In the genomic region with DNA sequence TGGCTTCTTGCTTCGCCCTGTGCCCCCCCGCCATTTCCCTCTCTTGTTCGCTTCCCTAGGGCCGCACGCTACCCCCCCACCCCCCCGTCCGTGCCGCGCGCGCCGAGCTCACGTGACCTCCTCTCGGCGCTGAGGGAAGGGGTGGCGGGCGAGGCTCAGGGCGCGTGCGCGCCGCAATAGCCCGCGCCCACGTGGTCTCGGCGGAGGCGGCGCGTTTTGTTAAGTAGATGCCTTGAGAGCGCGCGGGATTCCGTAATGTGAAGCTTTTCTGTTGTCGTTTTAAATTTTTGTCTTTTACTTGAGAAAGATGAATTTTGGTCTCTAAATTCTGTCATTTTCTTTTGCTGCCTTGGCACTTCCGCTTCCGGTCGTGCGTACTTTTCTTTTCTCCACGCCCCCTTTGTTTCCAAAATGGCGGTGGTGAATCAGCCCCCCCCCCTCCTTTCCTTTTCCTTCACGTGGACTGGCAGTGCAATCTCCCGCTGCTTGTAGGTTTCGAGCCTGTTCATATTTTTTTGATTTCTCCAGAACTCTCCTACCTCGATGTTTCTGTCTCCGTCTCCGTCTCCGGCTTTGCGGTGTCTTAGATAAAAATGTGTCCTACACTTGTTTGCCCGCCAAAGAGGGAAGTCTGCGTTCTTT, we compare ENCODE assay signal across 9 mouse cellular contexts. TPM values are rescaled to one million over a fixed set of nuclear protein-coding genes. Genes with fewer than 3 reads are reported as not detected.
DNase-seq lines count a peak whose midpoint lies in the region; TF ChIP-seq lines count a peak whose summit lies in the region.
"Had no signal": no experiment of that assay in that cellular context is flagged by ENCODE, and none has a peak within 500 bp of the region (broad histone marks: within the 10 kb centered on the region; RNA-seq: fewer than 3 reads in every experiment).

No protein-coding gene starts in this region.

- no peak for TF ChIP-seq CTCF in embryonic fibroblast, embryonic 13.5 days (IDR thresholded peaks at IDR 0.05; ENCODE audit: borderline replicate concordance, insufficient read depth, low read length)
- no peak for TF ChIP-seq CTCF in lung, adult 2 months (IDR thresholded peaks at IDR 0.05; ENCODE audit: insufficient read depth, low read length)
- TF ChIP-seq CTCF in olfactory bulb, adult 2 months (IDR thresholded peaks at IDR 0.05; ENCODE audit: insufficient read depth, low read depth, low read length): no peak

- H3K4me1 ChIP-seq in embryonic fibroblast, embryonic 13.5 days (ENCODE audit: control insufficient read depth, insufficient read depth, low read length): 0 out of 2 replicates have a peak, but pooled peaks cover 2% of the 10 kb centered on the region
- H3K4me1 ChIP-seq in lung, adult 2 months (ENCODE audit: control insufficient read depth, insufficient read depth, low read length): peaks cover 4% of the 10 kb centered on the region
- H3K4me1 ChIP-seq in olfactory bulb, adult 2 months (ENCODE audit: control insufficient read depth, insufficient read depth, low read length): peaks cover 29% of the 10 kb centered on the region

- peak; percentile 56 for DNase-seq in ovary, postnatal 14 days (ENCODE audit: low spot score)
- no peak for DNase-seq in ovary, adult 18-20 months (ENCODE audit: low spot score)
- DNase-seq in Muller cell, postnatal 12 days (ENCODE audit: inconsistent ontology term): peak; percentile 80
- DNase-seq in hindlimb bud, embryonic 11.5 days (ENCODE audit: extremely low spot score, low read depth, low spot score): peak; percentile 82
- no peak for DNase-seq in lung, adult 2 months
- DNase-seq in layer of hippocampus, postnatal 10 days (ENCODE audit: low spot score in 2 of 2): no peak

- H3K27ac ChIP-seq in embryonic fibroblast, embryonic 13.5 days (ENCODE audit: insufficient read depth, low read length): peak overlapping the region; percentile 95
- peak overlapping the region; percentile 42; the same call in 1 of the 2 replicates for H3K27ac ChIP-seq in olfactory bulb, adult 2 months (ENCODE audit: insufficient read depth, low read depth, low read length)

- under 1% methylated on average over 50 of the region's 51 CpGs for WGBS in lung, adult 2 months
- WGBS in olfactory bulb, adult 2 months: under 1% methylated on average over 51 of the region's 51 CpGs

- H3K4me3 ChIP-seq in embryonic fibroblast, embryonic 13.5 days (ENCODE audit: insufficient read depth, low read length): peak overlapping the region; percentile 96
- peak overlapping the region; percentile 88 for H3K4me3 ChIP-seq in lung, adult 2 months (replicated peaks; ENCODE audit: extremely low read depth, low read depth, low read length)
- peak overlapping the region; percentile 63 for H3K4me3 ChIP-seq in olfactory bulb, adult 2 months (ENCODE audit: insufficient read depth, low read depth, low read length)

- 0 out of 2 replicates have a peak, but pooled peaks have one; percentile 37 for TF ChIP-seq POLR2A in embryonic fibroblast, embryonic 13.5 days (IDR thresholded peaks at IDR 0.05; ENCODE audit: low read depth, low read length)
- no peak for TF ChIP-seq POLR2A in lung, adult 2 months (IDR thresholded peaks at IDR 0.05; ENCODE audit: borderline replicate concordance, extremely low read depth, low read depth, low read length)
- TF ChIP-seq POLR2A in olfactory bulb, adult 2 months (IDR thresholded peaks at IDR 0.05; ENCODE audit: insufficient read depth, low read depth, low read length): no peak

RNA-seq across cellular contexts. Expression of gene U2af2, which starts 0.5 kb away (rescaled TPM):
- polyA plus RNA-seq in embryonic fibroblast, embryonic 13.5 days (2011; ENCODE audit: insufficient read length, low read depth, missing spikeins): 193 and 210 TPM in 2 replicates
- 145 and 189 TPM in 2 replicates for polyA plus RNA-seq in lung, adult 2 months (2012; rRNA removed)
- polyA plus RNA-seq in olfactory bulb, adult 2 months (2012; ENCODE audit: insufficient read depth, insufficient read length, low replicate concordance, missing spikeins): 837 TPM in 1 of 2 replicates, not detected in the other
- total RNA-seq in layer of hippocampus, postnatal 10 days (2021): 100 to 1,000 TPM; 174 to 184 TPM

RNA-seq across cellular contexts. Expression of gene Zfp580, which starts 11.1 kb away (rescaled TPM):
- polyA plus RNA-seq in embryonic fibroblast, embryonic 13.5 days (2011; ENCODE audit: insufficient read length, low read depth, missing spikeins): 11.8 and 18.1 TPM in 2 replicates
- polyA plus RNA-seq in lung, adult 2 months (2012; rRNA removed): 36.0 and 37.9 TPM in 2 replicates
- not detected in 2 replicates for polyA plus RNA-seq in olfactory bulb, adult 2 months (2012; ENCODE audit: insufficient read depth, insufficient read length, low replicate concordance, missing spikeins)
- total RNA-seq in layer of hippocampus, postnatal 10 days (2021): 10 to 100 TPM; 74.9 to 80.4 TPM

RNA-seq across cellular contexts. Expression of gene Epn1, which starts 17.6 kb away (rescaled TPM):
- polyA plus RNA-seq in embryonic fibroblast, embryonic 13.5 days (2011; ENCODE audit: insufficient read length, low read depth, missing spikeins): 66.2 and 69.3 TPM in 2 replicates
- polyA plus RNA-seq in lung, adult 2 months (2012; rRNA removed): 151 and 160 TPM in 2 replicates
- polyA plus RNA-seq in olfactory bulb, adult 2 months (2012; ENCODE audit: insufficient read depth, insufficient read length, low replicate concordance, missing spikeins): not detected in 2 replicates
- total RNA-seq in layer of hippocampus, postnatal 10 days (2021): 100 to 1,000 TPM; 402 to 408 TPM

RNA-seq across cellular contexts. Expression of gene Zfp784, which starts 24.2 kb away (rescaled TPM):
- 1.4 and 2.2 TPM in 2 replicates for polyA plus RNA-seq in embryonic fibroblast, embryonic 13.5 days (2011; ENCODE audit: insufficient read length, low read depth, missing spikeins)
- 5.2 and 6.9 TPM in 2 replicates for polyA plus RNA-seq in lung, adult 2 months (2012; rRNA removed)
- polyA plus RNA-seq in olfactory bulb, adult 2 months (2012; ENCODE audit: insufficient read depth, insufficient read length, low replicate concordance, missing spikeins): not detected in 2 replicates
- total RNA-seq in layer of hippocampus, postnatal 10 days (2021): 1 to 10 TPM; 5.4 to 5.8 TPM

RNA-seq across cellular contexts. Expression of gene 4632433K11Rik, which starts 28.6 kb away (rescaled TPM):
- 1.5 and 1.8 TPM in 2 replicates for polyA plus RNA-seq in embryonic fibroblast, embryonic 13.5 days (2011; ENCODE audit: insufficient read length, low read depth, missing spikeins)
- polyA plus RNA-seq in lung, adult 2 months (2012; rRNA removed): not detected in 2 replicates
- polyA plus RNA-seq in olfactory bulb, adult 2 months (2012; ENCODE audit: insufficient read depth, insufficient read length, low replicate concordance, missing spikeins): not detected in 2 replicates
- total RNA-seq in layer of hippocampus, postnatal 10 days (2021): not detected
- total RNA-seq: heart, postnatal 14 days had no signal

Comparison
In these comparisons a context has a peak if more than half of its experiments do, and no peak if none do; other contexts are left out.
1. DNase-seq: peak in ovary, postnatal 14 days (single experiment), Muller cell, postnatal 12 days (single experiment) and hindlimb bud, embryonic 11.5 days (single experiment); none in ovary, adult 18-20 months (single experiment), lung, adult 2 months (single experiment) and layer of hippocampus, postnatal 10 days (0 of 2).
2. RNA of gene Zfp580, which starts 11.1 kb away (polyA plus RNA-seq): 36.0 to 37.9 TPM in lung, adult 2 months and 11.8 to 18.1 TPM in embryonic fibroblast, embryonic 13.5 days; not detected in olfactory bulb, adult 2 months; every median in the first group is over 10 times any median in the second.
3. Peak in every context shown above with its lines, with median percentiles within 50 percentile points of each other: H3K4me3 ChIP-seq.